Mouse (Mus musculus): ENCODE measurements around the gene Pard3. TPM values are rescaled to one million over a fixed set of nuclear protein-coding genes. Genes with fewer than 3 reads are reported as not detected.

Gene Pard3
- polyA plus RNA-seq, 1 experiment from 2014 or later, result 30.9 TPM

DNA sequence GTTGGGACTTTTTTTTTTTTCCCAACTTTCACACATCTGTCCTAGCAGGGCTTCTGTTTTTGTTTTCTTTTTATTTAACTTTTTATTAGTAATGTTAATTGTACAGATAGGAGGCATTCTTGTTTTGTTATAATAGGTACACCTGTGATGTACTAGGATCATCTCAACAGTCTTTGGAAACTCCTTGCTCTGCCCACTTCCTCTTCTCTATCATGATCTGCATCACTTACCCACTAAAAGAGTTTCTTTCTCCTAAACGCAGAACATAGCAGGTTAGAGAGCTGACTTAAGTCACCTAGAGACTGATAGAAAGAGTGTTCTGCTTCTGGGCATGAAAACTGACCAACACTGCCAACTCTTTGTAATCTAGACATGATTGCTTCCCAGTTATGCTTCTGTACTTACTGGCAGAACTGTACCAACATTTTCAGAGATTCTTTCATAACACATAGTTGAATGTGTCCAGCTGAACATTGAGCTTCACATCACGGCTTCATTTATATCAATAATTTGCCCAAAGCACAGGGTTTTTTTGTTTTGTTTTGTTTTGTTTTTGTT lies 398.8 kb downstream of the Pard3 start:
- Histone ChIP-seq H3K27me3 (ENCODE audit: control insufficient read depth, insufficient read depth, low read length) (no peaks in the 10 kb centered on the region), H3K9ac (ENCODE audit: low read depth, low read length) (no peak overlapping the region), H3K27ac (ENCODE audit: low read depth, low read length) (no peak overlapping the region), H3K4me2 (replicated peaks; ENCODE audit: low read depth, low read length) (no peak overlapping the region), H3K9me3 (ENCODE audit: control insufficient read depth, low read length) (no peaks in the 10 kb centered on the region), H3K4me1 (replicated peaks; ENCODE audit: control insufficient read depth, insufficient read depth, low read length) (no peaks in the 10 kb centered on the region), H3K4me3 (ENCODE audit: low read depth, low read length) (no peak overlapping the region), H3K36me3 (ENCODE audit: control insufficient read depth, insufficient read depth, low read length) (no peaks in the 10 kb centered on the region)
- WGBS, result 96% methylated on average over 2 of the region's 2 CpGs
- ATAC-seq (ENCODE audit: low FRiP score) (no peak), DNase-seq (ENCODE audit: low spot score) (no peak)

DNA sequence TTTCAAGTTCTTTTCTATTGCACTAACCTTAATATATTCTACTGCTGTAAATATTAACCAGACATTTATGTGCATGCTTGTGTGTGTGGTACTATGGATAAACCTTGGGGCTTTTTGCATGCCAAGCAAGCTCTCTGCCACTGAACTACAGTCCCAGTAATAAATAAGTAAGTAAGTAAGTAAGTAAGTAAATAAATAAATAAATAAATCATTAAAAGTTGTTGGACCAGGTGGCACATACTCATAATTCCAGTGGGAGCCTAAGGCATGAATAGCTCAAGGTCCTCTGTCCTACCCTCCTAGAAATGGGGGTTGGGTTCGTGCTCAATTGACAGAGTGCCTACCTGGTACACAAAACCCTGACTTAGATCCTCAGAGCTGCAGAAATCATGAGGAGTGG lies 400.6 kb downstream of the Pard3 start:
- H3K9ac ChIP-seq (ENCODE audit: low read depth, low read length), result no peak overlapping the region
- H3K36me3 ChIP-seq (ENCODE audit: control insufficient read depth, insufficient read depth, low read length), result no peaks in the 10 kb centered on the region
- H3K9me3 ChIP-seq (ENCODE audit: control insufficient read depth, low read length), result no peaks in the 10 kb centered on the region
- no peaks in the 10 kb centered on the region for H3K27me3 ChIP-seq (ENCODE audit: control insufficient read depth, insufficient read depth, low read length)
- no peaks in the 10 kb centered on the region for H3K4me1 ChIP-seq (replicated peaks; ENCODE audit: control insufficient read depth, insufficient read depth, low read length)
- ATAC-seq (ENCODE audit: low FRiP score) (no peak), DNase-seq (ENCODE audit: low spot score) (no peak)
- 90% methylated on average over 1 of the region's 1 CpGs for WGBS
- H3K4me3 ChIP-seq (ENCODE audit: low read depth, low read length), result no peak overlapping the region
- no peak overlapping the region for H3K27ac ChIP-seq (ENCODE audit: low read depth, low read length)
- no peak overlapping the region for H3K4me2 ChIP-seq (replicated peaks; ENCODE audit: low read depth, low read length)

DNA sequence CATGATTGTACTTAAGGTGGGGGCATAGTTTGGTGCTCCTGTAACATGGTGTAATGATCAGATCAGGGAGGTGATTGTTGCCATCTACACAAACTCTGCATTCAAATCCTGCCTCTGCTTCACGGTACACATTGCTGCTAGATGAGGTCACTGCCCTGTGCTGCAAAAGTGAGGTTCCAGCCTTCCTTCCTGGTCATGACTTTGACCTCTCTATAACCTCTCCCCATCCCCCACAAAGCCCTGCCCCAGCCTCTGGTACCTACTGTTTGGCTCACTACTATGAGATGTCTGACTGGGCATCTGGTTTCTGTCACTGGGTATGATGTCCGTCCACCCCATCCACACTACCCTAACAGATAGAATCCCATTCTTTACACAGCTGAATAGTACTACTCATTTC lies 408.5 kb downstream of the Pard3 start:
- Histone ChIP-seq H3K9ac (ENCODE audit: low read depth, low read length) (no peak overlapping the region), H3K27ac (ENCODE audit: low read depth, low read length) (no peak overlapping the region), H3K9me3 (ENCODE audit: control insufficient read depth, low read length) (no peaks in the 10 kb centered on the region), H3K36me3 (ENCODE audit: control insufficient read depth, insufficient read depth, low read length) (no peaks in the 10 kb centered on the region), H3K4me3 (ENCODE audit: low read depth, low read length) (no peak overlapping the region), H3K4me2 (replicated peaks; ENCODE audit: low read depth, low read length) (no peak overlapping the region), H3K4me1 (replicated peaks; ENCODE audit: control insufficient read depth, insufficient read depth, low read length) (no peaks in the 10 kb centered on the region), H3K27me3 (ENCODE audit: control insufficient read depth, insufficient read depth, low read length) (no peaks in the 10 kb centered on the region)
- WGBS, result 80% methylated on average over 2 of the region's 2 CpGs
- DNase-seq (ENCODE audit: low spot score) (no peak), ATAC-seq (ENCODE audit: low FRiP score) (no peak)

DNA sequence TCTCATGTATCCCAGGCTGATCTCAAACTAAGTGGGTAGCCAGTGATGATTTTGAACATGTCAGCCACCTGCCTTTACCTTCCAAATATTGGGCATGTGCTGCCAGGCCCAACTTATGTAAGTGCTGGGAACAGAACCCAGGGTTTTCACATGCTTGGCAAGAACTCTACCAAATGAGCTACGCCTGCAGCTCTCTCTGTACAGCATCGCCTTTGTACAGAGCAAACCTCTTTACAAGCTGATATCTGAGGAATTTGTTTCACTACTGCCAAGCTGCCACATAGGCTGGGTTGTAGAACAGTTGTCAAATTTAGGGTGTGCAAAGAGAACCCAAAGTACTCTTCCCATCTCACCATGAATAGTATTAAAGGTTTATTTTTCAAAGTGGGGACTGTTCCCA lies 416.3 kb downstream of the Pard3 start:
- no peak for ATAC-seq (ENCODE audit: low FRiP score)
- H3K4me3 ChIP-seq (ENCODE audit: low read depth, low read length), result no peak overlapping the region
- H3K9ac ChIP-seq (ENCODE audit: low read depth, low read length), result no peak overlapping the region
- H3K27me3 ChIP-seq (ENCODE audit: control insufficient read depth, insufficient read depth, low read length), result no peaks in the 10 kb centered on the region
- no peaks in the 10 kb centered on the region for H3K4me1 ChIP-seq (replicated peaks; ENCODE audit: control insufficient read depth, insufficient read depth, low read length)
- DNase-seq (ENCODE audit: low spot score), result no peak
- H3K27ac ChIP-seq (ENCODE audit: low read depth, low read length), result no peak overlapping the region
- no peaks in the 10 kb centered on the region for H3K9me3 ChIP-seq (ENCODE audit: control insufficient read depth, low read length)
- WGBS, result 97% methylated on average over 2 of the region's 2 CpGs
- H3K4me2 ChIP-seq (replicated peaks; ENCODE audit: low read depth, low read length), result no peak overlapping the region
- H3K36me3 ChIP-seq (ENCODE audit: control insufficient read depth, insufficient read depth, low read length), result no peaks in the 10 kb centered on the region

DNA sequence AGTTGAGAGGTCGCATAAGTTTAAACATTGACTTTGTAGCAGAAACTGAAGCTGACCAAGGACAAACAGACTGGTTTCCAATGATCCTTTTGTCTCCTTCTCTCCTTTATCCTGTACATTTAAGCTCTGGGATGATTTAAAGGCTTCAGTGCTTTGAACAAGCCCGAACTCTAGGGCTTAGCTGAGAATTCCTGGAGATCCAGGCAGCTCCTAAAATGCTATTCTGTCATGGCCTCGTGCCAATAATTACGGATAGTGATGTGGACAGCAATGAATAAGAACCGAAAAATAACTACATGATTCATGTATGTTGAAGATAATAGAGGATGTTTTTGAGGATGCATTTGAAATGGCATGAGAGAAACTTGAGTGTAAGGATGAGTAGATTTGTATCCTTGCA lies 421.9 kb downstream of the Pard3 start:
- no peaks in the 10 kb centered on the region for H3K4me1 ChIP-seq (replicated peaks; ENCODE audit: control insufficient read depth, insufficient read depth, low read length)
- no peak overlapping the region for H3K9ac ChIP-seq (ENCODE audit: low read depth, low read length)
- DNase-seq (ENCODE audit: low spot score) (no peak), ATAC-seq (ENCODE audit: low FRiP score) (no peak)
- no peaks in the 10 kb centered on the region for H3K36me3 ChIP-seq (ENCODE audit: control insufficient read depth, insufficient read depth, low read length)
- no peaks in the 10 kb centered on the region for H3K9me3 ChIP-seq (ENCODE audit: control insufficient read depth, low read length)
- H3K4me2 ChIP-seq (replicated peaks; ENCODE audit: low read depth, low read length), result no peak overlapping the region
- H3K27me3 ChIP-seq (ENCODE audit: control insufficient read depth, insufficient read depth, low read length), result no peaks in the 10 kb centered on the region
- no peak overlapping the region for H3K27ac ChIP-seq (ENCODE audit: low read depth, low read length)
- 85% methylated on average over 5 of the region's 5 CpGs for WGBS
- H3K4me3 ChIP-seq (ENCODE audit: low read depth, low read length), result no peak overlapping the region

DNA sequence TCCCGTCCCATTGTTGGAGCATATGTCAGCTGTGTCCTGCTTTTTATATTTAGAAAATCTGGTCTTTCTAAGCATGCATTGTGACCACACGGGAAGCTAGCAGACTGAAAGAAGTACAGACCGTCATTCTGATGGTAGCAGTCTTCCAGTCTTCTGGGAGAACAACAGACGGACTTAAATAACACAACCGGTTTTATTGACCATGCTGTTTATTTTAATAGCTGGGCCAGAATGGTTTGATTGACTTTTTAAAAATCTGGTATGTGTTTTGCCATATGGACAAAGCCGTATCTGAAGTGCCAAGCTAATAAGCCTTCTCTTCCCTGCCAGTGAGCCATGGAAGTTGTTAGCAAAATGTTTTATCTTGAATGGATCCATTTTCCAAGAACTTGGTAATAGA lies 428.3 kb downstream of the Pard3 start:
- H3K4me2 ChIP-seq (replicated peaks; ENCODE audit: low read depth, low read length), result no peak overlapping the region
- H3K4me1 ChIP-seq (replicated peaks; ENCODE audit: control insufficient read depth, insufficient read depth, low read length), result no peaks in the 10 kb centered on the region
- DNase-seq (ENCODE audit: low spot score) (no peak), ATAC-seq (ENCODE audit: low FRiP score) (0 out of 2 replicates have a peak, but pooled peaks have one; percentile 22)
- H3K27me3 ChIP-seq (ENCODE audit: control insufficient read depth, insufficient read depth, low read length), result no peaks in the 10 kb centered on the region
- no peak overlapping the region for H3K4me3 ChIP-seq (ENCODE audit: low read depth, low read length)
- WGBS, result 40% methylated on average over 6 of the region's 6 CpGs
- no peaks in the 10 kb centered on the region for H3K9me3 ChIP-seq (ENCODE audit: control insufficient read depth, low read length)
- no peak overlapping the region for H3K9ac ChIP-seq (ENCODE audit: low read depth, low read length)
- no peaks in the 10 kb centered on the region for H3K36me3 ChIP-seq (ENCODE audit: control insufficient read depth, insufficient read depth, low read length)
- H3K27ac ChIP-seq (ENCODE audit: low read depth, low read length), result no peak overlapping the region

DNA sequence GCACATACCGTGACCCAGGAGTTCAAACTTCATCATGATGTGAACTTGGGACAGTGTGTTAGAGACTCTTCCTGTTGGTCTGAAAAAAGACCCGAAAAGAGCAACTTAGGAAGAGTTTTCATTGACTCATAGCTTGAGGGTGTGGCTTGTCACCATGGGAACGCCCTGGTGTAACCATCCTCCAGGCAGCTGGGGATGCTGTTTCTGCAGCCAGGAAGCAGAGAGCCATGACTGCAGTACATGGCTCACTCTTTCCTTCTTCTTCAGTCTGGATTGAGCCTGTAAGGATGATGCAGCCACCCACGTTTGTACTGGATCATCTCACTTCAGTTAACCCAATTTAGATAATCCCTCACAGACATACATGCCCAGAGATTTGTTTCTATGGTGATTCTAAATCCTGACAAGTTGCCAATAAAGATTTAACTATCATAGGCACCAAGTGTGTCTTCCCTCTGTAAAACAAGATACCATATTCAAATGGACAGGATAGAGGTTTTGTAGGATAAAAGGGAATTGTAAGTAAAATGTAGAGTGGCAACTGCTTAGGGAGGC lies 431.6 kb downstream of the Pard3 start:
- no peak overlapping the region for H3K9ac ChIP-seq (ENCODE audit: low read depth, low read length)
- H3K27ac ChIP-seq (ENCODE audit: low read depth, low read length), result no peak overlapping the region
- no peaks in the 10 kb centered on the region for H3K36me3 ChIP-seq (ENCODE audit: control insufficient read depth, insufficient read depth, low read length)
- H3K4me2 ChIP-seq (replicated peaks; ENCODE audit: low read depth, low read length), result no peak overlapping the region
- WGBS, result 65% methylated on average over 4 of the region's 4 CpGs
- H3K27me3 ChIP-seq (ENCODE audit: control insufficient read depth, insufficient read depth, low read length), result no peaks in the 10 kb centered on the region
- ATAC-seq (ENCODE audit: low FRiP score) (no peak), DNase-seq (ENCODE audit: low spot score) (peak; percentile 64)
- H3K4me3 ChIP-seq (ENCODE audit: low read depth, low read length), result no peak overlapping the region
- no peaks in the 10 kb centered on the region for H3K4me1 ChIP-seq (replicated peaks; ENCODE audit: control insufficient read depth, insufficient read depth, low read length)
- H3K9me3 ChIP-seq (ENCODE audit: control insufficient read depth, low read length), result no peaks in the 10 kb centered on the region

DNA sequence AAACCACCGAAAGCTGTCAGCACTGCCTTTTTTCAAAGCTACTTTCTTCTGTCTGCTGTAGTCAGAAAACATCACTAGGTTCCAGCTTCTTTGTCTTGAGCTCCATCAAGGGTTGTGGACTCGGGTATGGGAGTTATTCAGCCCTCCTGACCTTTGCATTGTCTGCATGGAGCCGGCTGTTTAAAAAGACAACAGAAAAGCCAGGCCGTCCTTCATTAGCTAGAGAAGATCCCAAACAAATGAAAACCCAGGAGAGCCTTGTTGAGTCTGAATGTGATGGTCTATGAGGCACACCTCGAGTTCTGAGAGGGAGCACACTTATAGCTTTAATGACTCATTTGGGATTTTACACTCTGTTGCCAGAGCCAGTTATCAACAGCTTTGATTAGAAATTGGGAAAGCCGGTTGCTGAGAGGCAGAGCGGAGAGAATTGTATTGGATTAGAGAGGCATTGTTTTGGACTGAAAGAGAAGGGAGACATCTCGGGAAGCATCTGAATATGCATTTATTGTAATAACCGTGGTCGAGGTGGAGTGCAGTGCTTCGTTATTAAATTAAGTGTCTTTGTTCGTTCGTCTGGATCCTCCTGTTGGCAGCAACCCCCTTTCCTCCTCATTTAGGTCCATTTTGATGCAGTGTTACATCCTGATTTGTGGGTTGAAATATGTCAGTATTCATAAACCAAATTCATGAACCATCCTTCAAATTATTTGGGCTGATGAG lies 435.5 kb downstream of the Pard3 start:
- DNase-seq (ENCODE audit: low spot score) (peak; percentile 58), ATAC-seq (ENCODE audit: low FRiP score) (peak; percentile 58)
- Histone ChIP-seq H3K4me1 (replicated peaks; ENCODE audit: control insufficient read depth, insufficient read depth, low read length) (peaks cover 2% of the 10 kb centered on the region; the same call in 1 of the 2 replicates), H3K27ac (ENCODE audit: low read depth, low read length) (peak overlapping the region; percentile 64), H3K9me3 (ENCODE audit: control insufficient read depth, low read length) (no peaks in the 10 kb centered on the region), H3K4me2 (replicated peaks; ENCODE audit: low read depth, low read length) (no peak overlapping the region; the same call in 1 of the 2 replicates), H3K9ac (ENCODE audit: low read depth, low read length) (no peak overlapping the region), H3K27me3 (ENCODE audit: control insufficient read depth, insufficient read depth, low read length) (no peaks in the 10 kb centered on the region), H3K4me3 (ENCODE audit: low read depth, low read length) (no peak overlapping the region), H3K36me3 (ENCODE audit: control insufficient read depth, insufficient read depth, low read length) (no peaks in the 10 kb centered on the region)
- WGBS, result 23% methylated on average over 13 of the region's 13 CpGs

DNA sequence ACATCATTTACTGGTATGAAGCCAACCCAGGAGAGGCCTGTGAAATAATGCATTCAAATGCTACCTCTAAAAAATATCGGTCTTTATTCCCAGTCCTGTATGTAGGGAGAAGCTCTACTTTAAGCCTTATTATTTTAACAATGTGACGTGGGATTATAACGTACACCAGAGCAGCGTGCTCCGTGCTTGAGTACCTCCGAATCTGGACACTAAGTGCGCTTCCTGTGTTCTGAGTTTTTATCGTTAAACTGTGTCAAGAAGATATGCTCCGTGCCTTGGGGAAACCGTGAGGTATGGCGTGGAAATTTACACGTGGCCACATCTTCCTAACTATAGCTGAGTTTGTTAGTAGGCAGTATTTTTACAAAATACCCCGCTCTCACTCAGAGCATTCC lies 436.0 kb downstream of the Pard3 start:
- H3K9me3 ChIP-seq (ENCODE audit: control insufficient read depth, low read length), result no peaks in the 10 kb centered on the region
- H3K4me3 ChIP-seq (ENCODE audit: low read depth, low read length), result no peak overlapping the region
- 72% methylated on average over 13 of the region's 13 CpGs for WGBS
- no peak overlapping the region for H3K4me2 ChIP-seq (replicated peaks; ENCODE audit: low read depth, low read length)
- DNase-seq (ENCODE audit: low spot score) (peak; percentile 34), ATAC-seq (ENCODE audit: low FRiP score) (peak; percentile 29; the same call in 1 of the 2 replicates)
- H3K27me3 ChIP-seq (ENCODE audit: control insufficient read depth, insufficient read depth, low read length), result no peaks in the 10 kb centered on the region
- H3K9ac ChIP-seq (ENCODE audit: low read depth, low read length), result no peak overlapping the region
- H3K36me3 ChIP-seq (ENCODE audit: control insufficient read depth, insufficient read depth, low read length), result no peaks in the 10 kb centered on the region
- H3K4me1 ChIP-seq (replicated peaks; ENCODE audit: control insufficient read depth, insufficient read depth, low read length), result peaks cover 2% of the 10 kb centered on the region; the same call in 1 of the 2 replicates
- peak overlapping the region; percentile 64 for H3K27ac ChIP-seq (ENCODE audit: low read depth, low read length)
